Mouse (Mus musculus): ENCODE data around the gene Chst8.

Gene Chst8

DNA sequence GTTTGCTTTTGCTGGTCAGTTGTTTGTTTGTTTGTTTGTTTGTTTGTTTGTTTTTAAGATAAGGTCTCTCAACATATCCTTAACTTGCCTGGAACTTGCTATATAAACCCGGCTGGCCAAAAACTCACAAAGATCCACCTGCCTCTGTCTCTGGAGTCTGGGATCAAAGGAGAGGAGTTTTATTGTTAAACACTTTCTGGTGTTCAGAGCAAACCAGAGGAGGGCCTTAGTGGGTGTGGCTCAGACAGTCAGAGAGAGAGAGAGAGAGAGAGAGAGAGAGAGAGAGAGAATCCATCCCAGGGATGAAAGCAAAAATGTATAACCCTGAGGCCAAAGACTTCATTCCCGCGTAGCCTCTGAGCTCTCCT, 13.1 kb downstream of the Chst8 start:
- no peak for DNase-seq

DNA sequence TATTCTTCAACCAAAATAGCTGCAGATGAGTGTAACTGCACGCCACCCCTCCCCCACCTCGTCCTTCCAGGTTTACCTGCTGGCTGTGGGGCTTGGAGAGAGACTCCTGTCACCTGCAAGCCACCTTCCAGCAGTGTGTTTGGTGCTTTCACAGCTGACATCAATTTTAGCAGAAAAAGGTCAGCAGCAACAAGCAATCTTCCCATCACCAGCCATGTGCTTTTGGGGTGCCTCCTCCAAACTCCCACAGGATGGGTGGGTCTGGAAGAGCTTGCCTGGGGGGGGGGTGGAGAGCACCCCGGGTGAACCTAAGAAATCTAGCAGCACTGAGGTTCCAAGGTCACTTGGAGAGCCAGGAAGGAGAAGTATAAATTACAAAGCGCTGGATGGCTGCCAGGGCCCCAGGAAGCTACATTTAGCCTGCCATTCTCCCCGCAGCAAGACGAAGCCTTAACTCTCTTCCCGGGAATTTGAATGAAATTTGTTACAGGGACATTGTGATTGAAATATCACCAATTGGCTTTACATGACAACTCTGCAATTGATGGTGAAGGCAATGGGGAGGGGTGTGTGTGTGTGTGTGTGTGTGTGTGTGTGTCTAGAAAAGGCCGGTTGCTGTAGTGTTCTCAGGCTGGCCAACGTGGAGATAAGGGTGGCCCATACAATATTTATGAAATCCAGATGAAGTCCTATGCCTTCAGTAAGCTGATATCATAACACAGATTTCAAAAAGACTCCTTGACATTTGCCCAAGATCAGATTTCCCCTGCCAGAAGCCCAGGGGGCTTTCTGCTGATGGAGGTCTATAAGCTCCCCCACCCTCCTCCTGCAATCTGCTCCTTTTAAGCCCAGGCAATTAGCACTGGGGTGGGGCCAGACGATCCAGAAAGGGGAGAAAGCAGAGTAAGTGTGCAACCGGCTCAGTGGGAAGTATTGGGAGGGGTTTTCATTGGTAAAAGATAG, 13.8 kb downstream of the Chst8 start:
- DNase-seq: no peak

DNA sequence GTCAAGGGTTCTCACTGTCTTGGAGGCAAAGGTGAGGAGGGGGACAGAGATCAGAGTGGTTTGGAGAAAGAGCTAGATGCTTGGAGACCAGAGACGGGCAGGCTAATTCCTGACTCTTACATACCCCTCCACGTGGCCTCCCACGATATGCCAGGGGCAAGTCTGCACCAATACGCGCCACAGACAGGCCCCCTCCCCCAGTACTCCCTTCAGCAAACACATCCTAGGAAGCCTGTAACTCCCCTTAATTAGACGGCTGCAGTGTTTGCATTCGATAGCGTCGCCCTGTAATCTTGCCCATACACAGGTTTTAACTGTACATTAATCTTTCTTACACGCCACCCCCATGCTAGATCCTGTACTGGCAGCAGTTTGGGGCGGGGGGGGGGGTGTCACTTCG, 14.5 kb downstream of the Chst8 start:
- DNase-seq: no peak

DNA sequence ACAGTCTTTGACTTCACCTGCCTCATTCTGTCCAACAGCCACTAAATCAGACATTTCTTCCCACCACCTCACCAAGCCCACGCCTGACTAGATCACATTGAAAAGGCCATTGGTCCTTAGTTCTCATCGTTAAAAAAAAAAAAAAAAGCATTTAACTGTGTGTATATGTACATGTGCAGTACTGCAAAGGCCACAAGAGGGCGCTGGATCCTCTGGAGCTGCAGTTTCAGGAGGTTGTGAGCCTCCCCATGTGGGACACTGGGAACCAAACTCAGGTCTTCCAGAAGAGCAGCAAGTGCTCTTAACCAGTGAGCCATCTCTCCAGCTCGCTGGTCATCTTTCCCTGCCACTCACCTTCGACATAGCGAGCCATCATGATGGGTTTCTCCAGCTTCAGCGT, 22.1 kb downstream of the Chst8 start:
- no peak for DNase-seq

DNA sequence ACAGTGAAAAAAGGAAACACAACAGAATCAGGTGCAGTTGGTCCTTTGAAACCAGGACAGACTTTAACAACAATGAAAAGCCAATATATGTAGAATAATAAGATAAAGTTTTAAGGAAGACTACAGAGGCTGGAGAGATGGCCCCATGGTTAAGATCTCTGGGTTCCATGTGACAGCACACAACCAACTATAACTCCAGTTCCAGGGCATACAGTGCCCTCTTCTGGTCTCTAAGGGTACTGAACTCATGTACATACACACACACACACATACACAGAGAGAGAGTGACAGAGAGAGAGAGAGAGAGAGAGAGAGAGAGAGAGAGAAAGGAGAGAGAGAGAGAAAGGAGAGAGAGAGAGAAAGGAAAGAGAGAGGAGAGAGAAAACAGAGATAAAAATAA, 25.3 kb downstream of the Chst8 start:
- DNase-seq: no peak

DNA sequence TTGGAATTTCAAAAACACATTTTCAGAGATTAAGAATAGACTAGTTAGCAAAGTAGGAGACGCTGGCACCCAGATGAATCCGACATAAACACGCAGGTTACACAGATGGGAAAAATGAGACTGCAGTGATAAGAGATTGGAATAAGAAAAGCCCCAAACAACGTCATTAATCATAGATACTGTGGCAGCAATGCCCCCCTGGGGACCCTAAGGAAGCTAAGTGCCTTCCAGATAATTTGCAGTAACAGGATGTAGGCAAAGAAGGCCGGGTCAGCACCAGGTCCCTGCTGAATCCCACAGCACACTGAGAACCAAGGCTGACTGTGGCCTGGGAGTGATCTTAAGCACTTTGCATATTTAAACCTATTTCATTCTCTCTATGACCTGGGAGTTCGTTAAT, 27.5 kb downstream of the Chst8 start:
- no peak for DNase-seq

DNA sequence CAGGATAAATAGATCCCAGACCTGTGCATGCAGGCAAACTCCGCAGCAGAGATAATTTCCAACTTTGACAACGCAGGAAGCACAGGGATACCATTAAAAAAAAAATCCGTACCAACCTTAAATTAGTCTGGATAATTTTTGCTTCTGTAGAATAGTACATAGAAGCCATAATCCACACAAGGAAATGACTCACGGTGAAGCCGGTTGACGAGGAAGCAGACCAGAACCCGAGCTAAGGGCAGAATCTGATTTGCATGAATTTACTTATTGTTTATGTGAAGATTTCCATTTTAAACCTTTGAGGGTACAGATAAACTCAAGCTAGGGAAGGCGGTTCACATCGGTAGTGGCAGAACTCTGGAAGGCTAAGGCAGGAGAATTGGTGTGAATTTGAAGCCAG, 28.0 kb downstream of the Chst8 start:
- no peak for DNase-seq

DNA sequence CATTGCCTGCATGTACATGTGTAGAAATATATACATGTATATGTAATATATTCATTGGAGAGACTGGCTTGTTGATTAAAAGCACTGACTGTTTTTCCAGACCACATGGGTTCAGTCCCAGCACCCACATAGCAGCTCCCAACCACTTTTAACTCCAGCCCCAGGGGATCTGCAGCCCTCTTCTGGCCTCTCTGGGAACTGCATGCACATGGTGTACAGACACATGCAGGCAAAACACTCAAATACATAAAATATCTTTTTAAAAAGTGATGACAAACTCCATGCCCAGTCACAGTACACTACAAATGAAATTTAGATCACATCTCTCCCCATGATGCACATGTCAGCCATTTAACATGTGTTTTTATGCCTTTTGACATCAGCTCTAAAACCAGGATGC, 30.5 kb downstream of the Chst8 start:
- no peak for DNase-seq

DNA sequence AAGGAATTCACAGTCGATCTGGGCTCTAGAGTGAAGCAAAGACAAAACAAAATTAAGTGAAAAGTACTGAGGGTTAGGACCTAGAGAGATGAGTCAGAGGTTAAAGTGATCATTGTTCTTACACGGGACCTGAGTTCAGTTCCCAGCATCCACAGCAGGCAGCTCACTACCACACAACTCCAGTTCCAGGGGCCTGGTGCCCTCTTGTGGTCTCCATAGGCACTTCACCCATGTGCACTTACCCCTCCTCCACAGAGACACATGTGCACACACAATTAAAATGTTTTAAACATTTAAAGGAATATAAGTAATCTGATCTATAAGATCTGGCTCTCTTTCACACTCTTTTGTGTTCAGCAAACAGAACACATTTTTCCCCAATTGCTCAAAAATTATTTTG, 31.3 kb downstream of the Chst8 start:
- DNase-seq: no peak

DNA sequence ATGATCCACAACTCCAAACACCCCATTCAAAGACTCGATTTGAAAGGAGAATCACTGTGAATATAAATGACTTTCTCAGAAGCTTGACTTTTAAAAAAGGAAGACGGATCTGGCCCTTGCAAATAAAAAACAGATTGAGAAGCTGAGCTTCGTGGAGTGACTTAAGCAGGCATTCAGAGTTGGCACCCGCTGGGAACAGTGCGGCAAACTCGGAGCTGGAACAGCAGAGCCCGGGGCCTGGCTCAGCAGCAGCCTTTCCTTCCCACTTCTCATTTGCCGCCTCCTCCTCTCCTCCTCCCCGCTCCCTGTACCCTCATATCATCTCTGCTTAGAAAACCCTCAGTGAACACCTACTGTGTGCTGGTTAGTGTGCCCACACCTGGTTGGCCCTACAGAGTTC, 34.1 kb downstream of the Chst8 start:
- DNase-seq: no peak

DNA sequence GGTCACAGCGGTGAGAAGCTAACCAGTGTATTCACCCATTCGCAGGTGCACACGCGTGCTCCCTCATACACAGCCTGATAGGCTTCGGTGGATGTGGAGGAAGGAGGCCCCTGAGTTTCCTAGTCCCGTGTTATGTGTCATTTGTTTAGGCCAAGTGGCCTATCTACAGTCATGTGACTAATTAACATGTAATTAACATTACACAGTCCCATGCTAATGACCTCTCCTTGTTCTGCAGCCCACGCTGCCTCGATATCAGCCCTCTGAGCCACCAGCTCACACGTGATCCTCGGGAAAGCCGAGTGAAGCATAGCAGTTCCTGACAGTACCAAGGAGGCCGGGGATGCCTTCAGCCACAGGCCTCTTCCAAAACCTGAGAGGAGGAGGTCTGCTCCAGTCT, 36.9 kb downstream of the Chst8 start:
- DNase-seq: no peak

DNA sequence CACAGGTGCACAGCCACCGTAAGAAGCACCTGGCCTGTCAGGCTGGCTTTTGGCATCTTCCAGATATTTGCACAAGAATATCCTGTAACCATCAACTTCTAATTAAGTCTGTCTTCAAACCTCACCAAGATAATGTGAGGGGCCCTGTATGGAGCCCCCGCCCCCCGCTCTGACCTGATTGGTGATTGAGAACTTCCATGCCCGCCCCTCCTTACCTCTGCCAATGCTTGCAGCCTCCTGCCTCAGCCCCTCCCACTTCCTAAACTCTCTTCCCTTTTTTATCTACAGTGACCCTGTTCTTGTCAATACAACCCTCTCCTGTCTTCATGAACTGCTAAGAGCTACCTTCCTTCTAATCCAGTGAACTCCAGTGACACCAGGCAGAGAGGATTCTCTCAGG, 37.6 kb downstream of the Chst8 start:
- DNase-seq: no peak

DNA sequence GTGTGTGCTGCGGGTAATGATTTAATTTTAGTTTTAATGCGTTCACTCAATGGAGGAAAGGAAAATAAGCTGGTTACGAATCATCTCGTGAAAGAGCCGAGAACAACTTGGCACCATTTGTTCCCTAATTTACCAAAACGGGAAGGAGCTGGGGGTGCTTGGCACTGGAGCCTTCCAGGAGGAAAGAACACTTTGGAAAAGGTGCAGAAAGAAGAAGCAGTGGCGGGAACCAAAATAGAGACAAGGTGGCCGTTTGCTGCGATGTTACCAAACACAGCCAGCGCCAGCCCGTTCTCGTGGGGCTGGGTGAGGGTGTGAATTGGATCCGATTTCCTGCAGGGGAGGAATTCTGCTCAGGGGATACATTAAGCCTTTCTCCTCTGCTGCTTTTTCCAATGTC, 38.5 kb downstream of the Chst8 start:
- no peak for DNase-seq

DNA sequence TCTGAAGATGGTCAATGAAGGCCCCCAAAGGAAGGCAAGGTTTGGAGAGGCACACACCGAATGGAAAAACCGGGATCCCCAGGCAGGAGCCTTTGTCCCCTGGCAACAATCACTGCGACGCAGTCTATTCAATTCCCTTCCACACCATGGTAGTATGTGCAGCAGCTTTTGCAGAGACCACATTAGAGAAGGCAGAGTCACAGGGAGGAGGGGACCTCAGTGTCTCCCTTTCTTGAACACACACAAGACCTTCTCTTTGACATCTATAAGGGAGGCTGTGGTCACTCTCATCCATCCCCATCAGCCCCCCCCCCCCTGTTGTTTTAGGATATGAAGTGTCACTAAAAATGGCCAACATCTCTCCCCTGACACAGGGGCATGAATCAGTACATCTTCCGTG, 39.2 kb downstream of the Chst8 start:
- DNase-seq: no peak

DNA sequence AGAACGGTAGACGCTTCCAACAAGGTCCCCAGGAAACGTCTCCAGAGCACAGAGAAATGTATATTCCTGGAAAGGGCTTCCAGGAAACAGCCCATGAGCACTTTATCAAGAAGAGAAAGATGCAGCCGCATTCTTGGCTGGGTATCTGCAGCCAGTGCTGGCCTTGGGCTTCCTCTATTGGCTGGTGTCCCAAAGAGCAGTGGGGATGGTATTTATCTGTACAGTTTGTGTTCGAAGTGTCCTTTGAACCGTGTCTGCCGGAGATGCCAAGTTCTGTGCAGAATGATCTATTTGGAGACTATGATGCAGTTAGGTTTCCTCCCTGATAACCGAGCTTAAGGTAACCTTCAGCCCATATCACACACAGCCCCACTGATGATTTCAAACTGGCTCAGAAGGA, 43.0 kb downstream of the Chst8 start:
- DNase-seq: no peak

DNA sequence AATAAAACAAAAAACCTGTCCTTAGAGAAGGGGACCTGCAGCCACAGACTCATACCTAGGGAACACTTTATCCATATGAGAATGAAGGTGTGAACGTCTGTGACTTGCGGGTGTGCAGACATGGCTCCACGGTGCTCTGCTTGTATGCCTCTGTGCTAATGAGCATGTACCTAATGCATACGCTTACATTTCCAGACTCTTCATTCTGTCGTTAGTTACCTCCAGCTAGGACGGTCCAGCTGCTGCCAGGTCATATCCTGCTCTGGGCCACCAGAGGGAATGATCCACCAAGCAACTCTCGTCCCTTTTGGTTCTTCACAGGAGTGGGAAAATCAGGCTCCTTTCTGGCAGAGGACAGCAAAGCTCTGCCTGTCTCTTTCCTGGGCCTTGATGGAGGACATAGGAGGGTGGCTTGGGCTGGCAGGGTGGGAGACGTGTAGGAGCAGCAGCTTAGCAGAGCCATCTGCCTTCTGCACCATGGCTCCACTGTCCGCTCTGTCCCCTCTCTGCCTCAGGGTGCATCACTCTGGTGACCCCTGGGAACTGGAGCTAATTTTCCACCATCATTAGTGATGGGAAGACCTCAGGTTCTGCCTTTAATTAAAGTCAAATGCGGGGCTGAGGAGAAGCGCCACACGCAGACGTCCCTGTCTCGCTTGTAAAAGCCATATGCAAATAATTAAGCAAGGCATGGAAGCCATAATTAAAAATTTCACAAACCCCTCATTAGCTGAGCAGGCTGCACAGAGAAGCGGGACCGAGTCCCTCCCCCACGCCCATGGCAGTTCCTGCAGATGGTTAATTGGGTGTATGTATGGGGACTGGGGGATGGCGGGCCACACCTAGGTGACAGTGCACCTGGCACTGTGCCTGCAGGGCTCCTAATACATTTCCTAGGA, 48.0 kb downstream of the Chst8 start:
- DNase-seq: no peak

DNA sequence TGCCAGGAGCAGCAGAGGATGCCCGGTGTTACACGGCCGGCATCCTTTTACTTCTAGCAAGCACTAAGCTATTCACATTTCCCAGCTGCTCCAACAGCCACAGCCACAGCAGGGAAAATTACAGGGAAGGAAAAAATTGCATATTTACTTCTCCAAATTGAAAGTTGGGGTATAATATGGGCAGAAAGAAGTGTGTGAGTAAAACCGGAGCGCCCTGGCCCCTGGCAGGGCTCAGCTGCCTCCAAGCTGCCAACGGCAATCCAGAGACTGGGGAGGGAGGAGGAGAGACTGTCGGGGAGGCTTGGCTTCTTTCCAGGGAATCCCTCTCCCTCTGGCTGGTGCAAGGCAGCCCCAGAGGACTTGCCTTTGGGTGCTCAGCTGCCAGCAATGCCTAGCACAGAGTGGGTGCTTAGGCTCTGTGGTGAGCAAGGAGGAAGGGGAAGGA, 53.1 kb downstream of the Chst8 start:
- no peak for DNase-seq

DNA sequence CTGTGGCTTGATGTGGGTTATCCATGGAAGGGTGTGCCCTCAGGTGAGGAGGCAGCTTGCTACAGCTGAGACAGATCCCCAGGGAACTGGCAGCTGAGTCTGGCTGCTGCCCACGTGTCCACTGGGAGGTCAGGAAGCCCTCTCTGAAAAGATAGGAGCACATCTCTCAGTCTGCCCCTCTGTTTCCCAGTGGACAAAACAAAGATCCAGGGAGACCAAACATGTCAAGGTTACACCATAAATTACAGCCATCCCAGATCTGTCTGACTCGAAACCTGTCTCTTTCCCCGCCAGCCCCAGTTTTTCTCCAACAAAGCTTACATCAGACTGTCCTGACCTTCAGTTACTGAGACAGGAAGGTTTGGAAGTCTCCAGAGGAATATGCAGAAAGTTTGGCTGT, 53.8 kb downstream of the Chst8 start:
- DNase-seq: no peak

DNA sequence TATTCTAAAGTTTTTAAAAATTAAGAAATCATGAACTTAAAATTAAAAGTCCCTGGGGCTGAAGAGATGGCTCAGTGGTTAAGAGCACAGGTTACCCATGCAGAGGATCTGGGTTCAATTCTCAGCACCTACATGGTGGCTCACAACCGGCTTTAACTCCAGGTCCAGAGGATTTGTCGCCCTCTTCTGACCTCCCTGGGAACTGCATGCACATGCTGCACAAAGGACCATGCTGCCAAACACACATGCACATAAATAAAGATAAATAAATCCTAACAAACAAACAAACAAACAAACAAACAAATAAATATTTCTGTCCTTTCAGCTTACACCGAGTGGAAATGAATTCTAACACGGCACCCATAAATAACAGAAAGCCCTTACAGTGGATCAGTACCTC, 55.0 kb downstream of the Chst8 start:
- DNase-seq: no peak

DNA sequence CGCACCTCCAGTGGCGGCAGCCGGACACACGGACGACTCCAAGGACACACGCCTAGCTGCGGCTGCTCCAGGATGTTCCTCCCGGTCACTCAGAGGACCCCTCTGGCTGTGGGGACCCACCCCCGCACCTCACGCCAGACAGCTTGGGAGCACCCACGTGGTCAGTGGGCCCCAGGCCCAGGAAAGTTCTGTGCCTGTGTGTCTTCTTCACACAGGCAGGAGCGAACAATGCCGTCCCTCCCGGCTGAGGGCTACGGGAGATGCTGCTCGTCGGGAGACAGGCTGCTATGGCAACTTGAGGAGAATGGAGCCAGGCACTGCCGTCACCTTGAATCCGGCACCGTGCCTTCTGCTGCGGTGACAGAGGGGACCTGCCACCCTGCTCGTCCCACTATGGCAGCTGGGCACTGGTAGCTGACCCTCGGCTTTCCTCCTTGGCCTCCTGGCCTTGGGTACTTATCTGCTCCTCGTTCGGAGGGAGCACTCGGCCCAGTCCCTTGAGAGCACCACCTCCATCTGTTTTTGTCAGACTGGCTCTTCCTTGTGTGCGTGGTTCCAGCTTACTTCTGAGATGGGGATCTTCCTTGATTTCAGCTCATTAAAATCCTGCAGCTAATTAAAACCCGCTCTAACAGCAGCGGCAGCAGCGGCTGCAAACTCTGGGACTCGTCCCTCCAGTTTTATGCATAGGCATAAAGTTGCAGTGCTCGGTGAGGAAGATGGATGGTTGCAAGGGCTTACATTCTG, 59.2 kb downstream of the Chst8 start:
- DNase-seq: no peak

DNA sequence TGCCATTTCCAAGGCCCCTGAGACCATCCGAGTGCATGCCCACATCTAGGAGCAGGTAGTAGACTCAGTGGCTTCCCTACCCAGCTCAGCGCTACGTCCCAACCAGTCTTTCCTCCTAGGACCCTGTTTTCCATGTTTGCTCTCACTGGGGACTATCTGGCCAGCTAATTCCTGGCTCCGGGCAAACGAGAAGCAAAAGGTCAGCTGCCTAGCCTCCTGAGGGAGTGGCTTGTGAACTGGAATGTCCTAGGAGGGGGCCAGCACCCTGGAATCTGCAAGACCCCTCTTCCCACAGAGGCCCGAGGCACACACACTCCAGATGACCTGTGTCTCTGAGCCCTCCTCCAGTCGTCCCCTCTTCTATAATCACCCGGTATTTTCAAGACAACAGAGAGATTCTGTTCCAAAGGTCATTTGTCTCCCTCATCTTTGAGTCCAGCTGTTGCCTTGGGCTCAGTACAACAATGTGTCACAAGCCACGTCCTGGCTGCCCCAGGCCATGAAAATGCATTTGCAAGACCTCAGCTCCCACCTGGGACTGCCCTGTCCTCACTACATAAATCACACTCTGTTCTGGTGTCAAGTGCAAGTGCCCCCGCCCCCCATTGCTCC, 60.3 kb downstream of the Chst8 start:
- DNase-seq: no peak

DNA sequence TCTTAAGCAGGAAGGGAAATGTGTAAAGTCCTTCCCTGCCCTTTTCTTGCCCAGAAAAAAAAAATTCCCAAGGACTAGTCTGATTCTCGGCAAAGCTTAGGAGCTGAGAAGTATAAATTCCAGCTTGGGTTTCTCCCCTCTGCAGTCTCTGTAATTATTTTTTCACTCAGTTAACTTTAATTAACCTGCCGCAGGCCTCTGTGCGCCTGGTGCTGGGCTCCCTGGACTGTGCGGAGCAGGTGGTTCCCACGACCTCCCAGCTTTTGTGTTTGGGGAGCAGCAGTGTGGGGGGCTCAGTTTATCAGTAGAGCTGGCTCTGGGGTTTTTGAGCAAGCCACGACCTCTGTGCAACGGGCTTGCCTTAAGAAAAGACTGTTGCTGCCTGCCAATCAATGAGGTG, 62.2 kb downstream of the Chst8 start:
- DNase-seq: no peak

DNA sequence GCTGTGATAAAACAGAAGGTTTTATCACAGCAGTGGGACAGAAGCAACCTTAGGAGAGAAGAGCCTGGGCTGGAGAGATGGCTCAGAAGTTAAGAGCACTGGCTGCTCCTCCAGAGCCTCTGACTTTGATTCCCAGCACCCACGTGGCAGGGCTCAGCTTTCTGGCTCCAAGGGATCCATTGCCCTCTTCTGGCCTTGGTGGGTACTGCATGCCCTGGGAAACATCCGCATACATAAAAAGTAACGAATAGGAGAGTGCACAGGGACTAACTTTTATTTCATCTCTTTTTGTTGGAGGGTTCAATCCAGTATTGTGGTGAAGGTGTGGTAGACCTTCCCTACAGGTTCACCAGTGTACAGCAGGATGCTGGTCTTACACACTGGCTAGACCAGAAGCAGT, 62.8 kb downstream of the Chst8 start:
- no peak for DNase-seq

Data from thymus, adult 18-20 months (tissue).